Mouse (Mus musculus): ENCODE results near the gene Hao1. TPM values are rescaled to one million over a fixed set of nuclear protein-coding genes. Genes with fewer than 3 reads are reported as not detected.

Gene Hao1
- polyA plus RNA-seq, 1 experiment = 0.04 TPM

DNA sequence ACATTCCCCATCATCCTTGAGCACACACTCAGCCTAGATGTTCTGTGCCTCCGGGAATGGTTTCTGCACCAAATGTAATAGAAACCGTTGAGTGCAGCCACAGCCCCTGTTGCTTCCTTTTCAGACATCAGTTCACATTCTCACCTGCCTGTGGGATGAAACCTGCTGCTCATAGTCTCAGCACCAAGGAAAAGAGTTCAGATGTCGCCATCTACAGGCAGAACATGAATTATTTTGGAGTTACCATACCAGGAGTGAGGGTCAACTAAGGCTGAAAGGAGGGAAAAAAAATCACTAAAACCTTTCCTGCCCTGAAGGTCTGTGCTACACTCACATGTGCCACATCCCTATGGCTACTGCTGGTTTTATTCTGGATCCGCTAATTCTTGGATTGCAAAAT lies 71.5 kb downstream of the Hao1 start:
- TF ChIP-seq CTCF (IDR thresholded peaks at IDR 0.05; ENCODE audit: borderline replicate concordance, control insufficient read depth, extremely low read depth, insufficient read depth, low read length, poor library complexity) = no peak
- TF ChIP-seq POLR2A (IDR thresholded peaks at IDR 0.05; ENCODE audit: control insufficient read depth, extremely low read depth, insufficient read depth, low read length, poor library complexity) = no peak

GRCm38 (mm10) chr2:134481759-134482158 lies 72.4 kb downstream of the Hao1 start:
- H3K36me3 ChIP-seq (ENCODE audit: control insufficient read depth, insufficient read depth, low read length) = no peaks in the 10 kb centered on the region
- no peaks in the 10 kb centered on the region for H3K27me3 ChIP-seq (ENCODE audit: control insufficient read depth, insufficient read depth, low read length)
- peak; percentile 18 for DNase-seq
- no peak overlapping the region for H3K27ac ChIP-seq (ENCODE audit: control insufficient read depth, insufficient read depth, low read length)
- TF ChIP-seq CTCF (IDR thresholded peaks at IDR 0.05; ENCODE audit: borderline replicate concordance, control insufficient read depth, extremely low read depth, insufficient read depth, low read length, poor library complexity) = no peak
- no peak for TF ChIP-seq POLR2A (IDR thresholded peaks at IDR 0.05; ENCODE audit: control insufficient read depth, extremely low read depth, insufficient read depth, low read length, poor library complexity)
- no peaks in the 10 kb centered on the region for H3K4me1 ChIP-seq (replicated peaks; ENCODE audit: control insufficient read depth, insufficient read depth, low read length)
- 7% methylated on average over 8 of the region's 8 CpGs for WGBS
- H3K4me3 ChIP-seq (ENCODE audit: control insufficient read depth, insufficient read depth, low read length) = no peak overlapping the region

More for the DNA sequence above, 71.5 kb downstream of the Hao1 start:
- Histone ChIP-seq H3K36me3 (ENCODE audit: control insufficient read depth, insufficient read depth, low read length) (no peaks in the 10 kb centered on the region), H3K27me3 (ENCODE audit: control insufficient read depth, insufficient read depth, low read length) (no peaks in the 10 kb centered on the region), H3K27ac (ENCODE audit: control insufficient read depth, insufficient read depth, low read length) (no peak overlapping the region), H3K4me1 (replicated peaks; ENCODE audit: control insufficient read depth, insufficient read depth, low read length) (no peaks in the 10 kb centered on the region), H3K4me3 (ENCODE audit: control insufficient read depth, insufficient read depth, low read length) (no peak overlapping the region)
- DNase-seq = no peak
- WGBS = 49% methylated on average over 4 of the region's 4 CpGs

DNA sequence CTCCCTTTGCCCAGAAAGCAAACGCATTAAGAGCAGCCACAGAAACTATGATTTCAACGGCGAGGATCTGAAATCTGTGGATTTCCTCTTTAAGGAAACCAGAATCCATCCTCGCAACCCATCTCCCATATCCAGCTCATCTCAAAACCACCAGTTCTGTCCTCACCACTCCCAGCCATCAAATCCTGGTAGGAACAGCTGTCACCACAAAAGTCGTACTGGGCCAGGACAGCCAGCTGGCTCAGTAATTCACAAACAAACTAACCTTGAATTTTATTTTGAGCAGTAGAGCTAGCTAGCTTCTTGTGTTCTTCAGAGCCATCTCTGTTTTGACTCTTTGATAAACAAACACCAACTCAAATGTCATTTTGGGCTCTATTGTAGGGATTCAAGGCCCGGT lies 73.0 kb downstream of the Hao1 start:
- WGBS = 93% methylated on average over 6 of the region's 6 CpGs
- H3K27ac ChIP-seq (ENCODE audit: control insufficient read depth, insufficient read depth, low read length) = no peak overlapping the region
- H3K36me3 ChIP-seq (ENCODE audit: control insufficient read depth, insufficient read depth, low read length) = no peaks in the 10 kb centered on the region
- no peaks in the 10 kb centered on the region for H3K27me3 ChIP-seq (ENCODE audit: control insufficient read depth, insufficient read depth, low read length)
- H3K4me3 ChIP-seq (ENCODE audit: control insufficient read depth, insufficient read depth, low read length) = no peak overlapping the region
- no peak for DNase-seq
- H3K4me1 ChIP-seq (replicated peaks; ENCODE audit: control insufficient read depth, insufficient read depth, low read length) = no peaks in the 10 kb centered on the region
- TF ChIP-seq POLR2A (IDR thresholded peaks at IDR 0.05; ENCODE audit: control insufficient read depth, extremely low read depth, insufficient read depth, low read length, poor library complexity) (no peak), CTCF (IDR thresholded peaks at IDR 0.05; ENCODE audit: borderline replicate concordance, control insufficient read depth, extremely low read depth, insufficient read depth, low read length, poor library complexity) (no peak)

DNA sequence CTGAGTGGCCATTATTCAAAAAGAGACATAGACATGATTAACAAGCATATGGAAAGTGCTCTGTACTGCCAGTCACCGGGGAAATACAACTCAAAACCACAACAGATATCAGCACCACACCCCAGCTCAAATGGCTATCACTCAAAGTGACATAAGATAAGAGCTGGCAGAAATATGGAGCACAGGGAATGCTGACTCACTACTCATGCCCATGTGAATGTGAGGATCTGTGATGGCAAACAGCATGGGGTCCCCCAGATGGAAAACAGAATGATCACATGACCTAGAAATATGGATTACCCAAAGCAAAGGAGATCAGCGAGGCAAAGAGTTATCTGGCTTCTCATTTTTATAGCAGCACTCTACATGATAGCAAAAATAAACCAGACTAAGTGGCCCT lies 89.0 kb downstream of the Hao1 start:
- no peak for DNase-seq
- H3K27me3 ChIP-seq (ENCODE audit: control insufficient read depth, insufficient read depth, low read length) = no peaks in the 10 kb centered on the region
- TF ChIP-seq CTCF (IDR thresholded peaks at IDR 0.05; ENCODE audit: borderline replicate concordance, control insufficient read depth, extremely low read depth, insufficient read depth, low read length, poor library complexity) (no peak), POLR2A (IDR thresholded peaks at IDR 0.05; ENCODE audit: control insufficient read depth, extremely low read depth, insufficient read depth, low read length, poor library complexity) (no peak)
- no peaks in the 10 kb centered on the region for H3K4me1 ChIP-seq (replicated peaks; ENCODE audit: control insufficient read depth, insufficient read depth, low read length)
- H3K27ac ChIP-seq (ENCODE audit: control insufficient read depth, insufficient read depth, low read length) = no peak overlapping the region
- H3K4me3 ChIP-seq (ENCODE audit: control insufficient read depth, insufficient read depth, low read length) = no peak overlapping the region
- WGBS = 55% methylated on average over 2 of the region's 2 CpGs
- no peaks in the 10 kb centered on the region for H3K36me3 ChIP-seq (ENCODE audit: control insufficient read depth, insufficient read depth, low read length)

DNA sequence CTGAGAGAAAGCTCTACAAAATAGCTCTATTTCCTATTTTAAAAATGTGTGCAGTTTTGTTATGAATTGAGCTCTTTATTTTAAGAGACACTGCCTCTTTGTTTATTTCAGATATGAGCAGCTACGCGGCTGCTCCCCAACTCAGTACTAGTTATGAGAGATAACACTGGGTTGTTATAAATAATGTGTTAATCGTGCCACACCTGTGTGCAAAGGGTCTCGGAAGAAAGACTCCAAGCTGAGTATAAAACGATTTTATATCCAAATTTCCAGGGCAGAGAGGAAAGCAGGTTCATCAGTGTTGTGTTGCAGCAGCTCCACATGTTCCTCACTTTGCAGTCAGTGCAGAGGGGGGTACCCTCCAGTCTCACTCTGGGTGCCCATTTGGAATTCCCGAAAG lies 91.8 kb downstream of the Hao1 start:
- H3K36me3 ChIP-seq (ENCODE audit: control insufficient read depth, insufficient read depth, low read length) = no peaks in the 10 kb centered on the region
- no peak overlapping the region for H3K27ac ChIP-seq (ENCODE audit: control insufficient read depth, insufficient read depth, low read length)
- no peaks in the 10 kb centered on the region for H3K4me1 ChIP-seq (replicated peaks; ENCODE audit: control insufficient read depth, insufficient read depth, low read length)
- no peaks in the 10 kb centered on the region for H3K27me3 ChIP-seq (ENCODE audit: control insufficient read depth, insufficient read depth, low read length)
- WGBS = 90% methylated on average over 6 of the region's 6 CpGs
- TF ChIP-seq CTCF (IDR thresholded peaks at IDR 0.05; ENCODE audit: borderline replicate concordance, control insufficient read depth, extremely low read depth, insufficient read depth, low read length, poor library complexity) (no peak), POLR2A (IDR thresholded peaks at IDR 0.05; ENCODE audit: control insufficient read depth, extremely low read depth, insufficient read depth, low read length, poor library complexity) (no peak)
- H3K4me3 ChIP-seq (ENCODE audit: control insufficient read depth, insufficient read depth, low read length) = no peak overlapping the region
- no peak for DNase-seq

DNA sequence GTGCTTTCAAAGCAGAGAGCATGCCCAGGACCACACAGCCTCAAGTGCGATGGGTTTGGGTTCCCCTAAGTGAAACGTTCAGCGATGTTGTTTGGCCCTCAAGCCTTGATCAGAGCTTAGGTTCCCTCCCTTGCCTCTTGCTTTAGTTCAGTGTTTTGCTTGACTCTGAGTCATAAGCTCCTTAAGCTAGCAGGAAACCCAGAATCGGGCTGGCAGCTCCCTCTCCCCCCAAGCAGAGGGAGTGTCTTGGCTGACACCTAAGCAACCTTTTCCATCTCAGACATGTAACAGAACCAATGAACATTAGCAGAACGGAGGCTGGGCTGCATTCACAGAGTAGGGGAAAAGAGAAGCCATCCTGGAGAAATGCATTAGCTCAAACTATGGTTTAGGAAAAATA lies 93.3 kb downstream of the Hao1 start:
- DNase-seq = no peak
- H3K4me3 ChIP-seq (ENCODE audit: control insufficient read depth, insufficient read depth, low read length) = no peak overlapping the region
- no peak overlapping the region for H3K27ac ChIP-seq (ENCODE audit: control insufficient read depth, insufficient read depth, low read length)
- H3K27me3 ChIP-seq (ENCODE audit: control insufficient read depth, insufficient read depth, low read length) = no peaks in the 10 kb centered on the region
- no peaks in the 10 kb centered on the region for H3K4me1 ChIP-seq (replicated peaks; ENCODE audit: control insufficient read depth, insufficient read depth, low read length)
- 30% methylated on average over 5 of the region's 5 CpGs for WGBS
- H3K36me3 ChIP-seq (ENCODE audit: control insufficient read depth, insufficient read depth, low read length) = no peaks in the 10 kb centered on the region
- TF ChIP-seq CTCF (IDR thresholded peaks at IDR 0.05; ENCODE audit: borderline replicate concordance, control insufficient read depth, extremely low read depth, insufficient read depth, low read length, poor library complexity) = no peak
- TF ChIP-seq POLR2A (IDR thresholded peaks at IDR 0.05; ENCODE audit: control insufficient read depth, extremely low read depth, insufficient read depth, low read length, poor library complexity) = no peak

GRCm38 (mm10) chr2:134456065-134456505 lies 98.1 kb downstream of the Hao1 start:
- no peak overlapping the region for H3K4me3 ChIP-seq (ENCODE audit: control insufficient read depth, insufficient read depth, low read length)
- H3K27ac ChIP-seq (ENCODE audit: control insufficient read depth, insufficient read depth, low read length) = no peak overlapping the region
- no peak for DNase-seq
- TF ChIP-seq CTCF (IDR thresholded peaks at IDR 0.05; ENCODE audit: borderline replicate concordance, control insufficient read depth, extremely low read depth, insufficient read depth, low read length, poor library complexity) = no peak
- TF ChIP-seq POLR2A (IDR thresholded peaks at IDR 0.05; ENCODE audit: control insufficient read depth, extremely low read depth, insufficient read depth, low read length, poor library complexity) = no peak
- H3K27me3 ChIP-seq (ENCODE audit: control insufficient read depth, insufficient read depth, low read length) = no peaks in the 10 kb centered on the region
- H3K4me1 ChIP-seq (replicated peaks; ENCODE audit: control insufficient read depth, insufficient read depth, low read length) = no peaks in the 10 kb centered on the region
- H3K36me3 ChIP-seq (ENCODE audit: control insufficient read depth, insufficient read depth, low read length) = no peaks in the 10 kb centered on the region
- 81% methylated on average over 7 of the region's 7 CpGs for WGBS

Data from thymus, adult 2 months (tissue).